Mouse (Mus musculus): ENCODE results near the gene Fto.

- TF ChIP-seq CTCF (IDR thresholded peaks at IDR 0.05; ENCODE audit: low read depth) = no peak
- TF ChIP-seq EP300 (IDR thresholded peaks at IDR 0.05; ENCODE audit: low read depth) = no peak
Observed at GRCm38 (mm10) chr8:91576086-91576917, 263.0 kb downstream of the Fto start.

Measured in liver, embryonic 14.5 days (tissue).